Mouse (Mus musculus) ES-Bruce4 (cell line): ENCODE measurements around the gene Cdkl3.

ENCODE experiments used
- CTCF ChIP-seq: IDR thresholded peaks from one replicate; pipeline ENCODE4 v1.8.1; 2011; ENCODE audit warnings: low read depth, low read length
- EP300 ChIP-seq: IDR thresholded peaks from 2 replicates; pipeline ENCODE4 v1.6.1; 2011; ENCODE audit warnings: low read depth, low read length; ENCODE audit not compliant: insufficient read depth
- POLR2A ChIP-seq: IDR thresholded peaks from one replicate; pipeline ENCODE4 v1.8.1; 2011; ENCODE audit warnings: low read length; ENCODE audit not compliant: insufficient read depth

GRCm38 (mm10) chr11:52129621-52130450, 125.8 kb downstream of the Cdkl3 start:
- TF ChIP-seq CTCF (no peak), EP300 (no peak), POLR2A (no peak)
